Mouse (Mus musculus): Measurements from ENCODE around the gene Ccdc175.

- TF ChIP-seq CTCF (IDR thresholded peaks at IDR 0.05; ENCODE audit: control insufficient read depth, insufficient read depth, insufficient read length) (no peak), MAX (IDR thresholded peaks at IDR 0.05) (no peak), CEBPB (IDR thresholded peaks at IDR 0.05; ENCODE audit: low read depth) (no peak), MYOD1 (IDR thresholded peaks at IDR 0.05; ENCODE audit: control insufficient read depth, insufficient read length, low read depth) (no peak), FOSL1 (IDR thresholded peaks at IDR 0.05; ENCODE audit: insufficient read depth, low read length, poor library complexity, severe bottlenecking) (no peak)
Measured at GRCm38 (mm10) chr12:72232826-72233790, 48.3 kb upstream of the Ccdc175 start.
